Mouse (Mus musculus) intestine, embryonic 15.5 days (tissue): ENCODE data around the gene Mfsd2a. TPM values are rescaled to one million over a fixed set of nuclear protein-coding genes. Genes with fewer than 3 reads are reported as not detected.
"Not testable (repeated sequence)": the region's sequence is repeated elsewhere in the genome, so short reads cannot be mapped to it uniquely, and the experiment has no call there.

Experiments used
- ATAC-seq: fragments of 200-750 bp; cut with Nextera tagmentation; 2 replicates; pipeline ENCODE4 v1.8.0; 2017; ENCODE audit warnings: moderate TSS enrichment, moderate library complexity
- H3K27ac ChIP-seq: fragments of 300-500 bp; sonication (generic); 2 replicates; pipeline ENCODE4 v1.5.1; 2015; ENCODE audit warnings: mild to moderate bottlenecking, inconsistent platforms
- H3K27me3 ChIP-seq: fragments of 300-500 bp; sonication (generic); replicated peaks from 2 replicates; pipeline ENCODE4 v1.6.1; 2015; ENCODE audit warnings: inconsistent platforms
- H3K36me3 ChIP-seq: fragments of 300-500 bp; sonication (generic); 2 replicates; pipeline ENCODE4 v1.6.1; 2015; ENCODE audit warnings: inconsistent platforms
- H3K4me1 ChIP-seq: fragments of 300-500 bp; sonication (generic); replicated peaks from 2 replicates; pipeline ENCODE4 v1.6.1; 2015; ENCODE audit warnings: inconsistent platforms
- H3K4me2 ChIP-seq: fragments of 300-500 bp; sonication (generic); replicated peaks from 2 replicates; pipeline ENCODE4 v1.6.1; 2015; ENCODE audit warnings: mild to moderate bottlenecking, inconsistent platforms
- H3K4me3 ChIP-seq: fragments of 300-500 bp; sonication (generic); replicated peaks from 2 replicates; pipeline ENCODE4 v1.5.1; 2015; ENCODE audit warnings: inconsistent platforms
- H3K9ac ChIP-seq: fragments of 300-500 bp; sonication (generic); 2 replicates; pipeline ENCODE4 v1.6.1; 2015; ENCODE audit warnings: inconsistent platforms
- H3K9me3 ChIP-seq: fragments of 300-500 bp; sonication (generic); 2 replicates; pipeline ENCODE4 v1.6.1; 2016; ENCODE audit warnings: inconsistent platforms
- WGBS: fragments of 180-500 bp; shearing (Covaris S2); methylation state at CpG from one replicate; pipeline ENCODE4 v1.1.7; 2015; 5-methylcytosine and 5-hydroxymethylcytosine counted together
- polyA plus RNA-seq: library from polyadenylated mRNA; unstranded; fragments of >200 nt; fragmentation: Nextera tagmentation; extraction: Ambion mirVana; gene quantifications from 2 replicates; pipeline ENCODE4 v1.2.1, GENCODE M21; 2015

Mfsd2a gene
- polyA plus RNA-seq, 1 experiment from 2014 or later = 2.1 TPM

DNA sequence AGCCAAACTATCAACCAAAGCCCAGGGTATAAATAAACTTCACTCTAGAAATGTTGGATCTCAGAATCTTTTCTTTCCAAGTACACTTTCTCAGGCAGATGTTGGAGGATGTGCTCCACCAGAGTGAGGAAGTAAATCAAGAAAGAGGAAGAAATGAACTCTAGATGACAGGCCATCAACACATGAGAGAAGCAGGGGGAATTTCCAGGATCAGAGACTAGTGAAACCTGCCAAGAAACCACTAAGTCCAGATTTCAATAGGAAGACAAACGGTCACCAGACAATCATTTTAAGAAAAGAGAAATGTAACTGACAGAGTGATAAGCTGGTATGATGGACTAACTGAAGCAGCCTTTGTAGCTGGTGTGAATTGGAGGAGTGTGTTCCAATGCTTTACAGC lies 30.2 kb upstream of the Mfsd2a start:
- Histone ChIP-seq H3K9me3 (no peaks in the 10 kb centered on the region), H3K4me2 (no peak overlapping the region), H3K27ac (no peak overlapping the region), H3K4me3 (no peak overlapping the region), H3K4me1 (peaks cover 6% of the 10 kb centered on the region; the same call in 1 of the 2 replicates), H3K27me3 (no peaks in the 10 kb centered on the region), H3K36me3 (no peaks in the 10 kb centered on the region), H3K9ac (no peak overlapping the region)
- ATAC-seq = no peak
- 81% methylated on average over 1 of the region's 1 CpGs for WGBS

- H3K27me3 ChIP-seq = peaks cover 12% of the 10 kb centered on the region
- not testable (repeated sequence) for ATAC-seq, H3K4me2 ChIP-seq, H3K9ac ChIP-seq, H3K4me1 ChIP-seq, H3K9me3 ChIP-seq, H3K4me3 ChIP-seq, H3K36me3 ChIP-seq, H3K27ac ChIP-seq
- WGBS = 59% methylated on average over 3 of the region's 3 CpGs
These were observed 27.0 kb upstream of the Mfsd2a start for GRCm38 (mm10) chr4:122988004-122988403.

- Histone ChIP-seq H3K27me3 (peaks cover 12% of the 10 kb centered on the region), H3K4me2 (no peak overlapping the region), H3K27ac (no peak overlapping the region), H3K9ac (no peak overlapping the region), H3K4me3 (no peak overlapping the region), H3K36me3 (no peaks in the 10 kb centered on the region), H3K4me1 (no peaks in the 10 kb centered on the region), H3K9me3 (no peaks in the 10 kb centered on the region)
- no peak for ATAC-seq
- 76% methylated on average over 4 of the region's 4 CpGs for WGBS
These were observed 26.4 kb upstream of the Mfsd2a start for GRCm38 (mm10) chr4:122987421-122987820.

DNA sequence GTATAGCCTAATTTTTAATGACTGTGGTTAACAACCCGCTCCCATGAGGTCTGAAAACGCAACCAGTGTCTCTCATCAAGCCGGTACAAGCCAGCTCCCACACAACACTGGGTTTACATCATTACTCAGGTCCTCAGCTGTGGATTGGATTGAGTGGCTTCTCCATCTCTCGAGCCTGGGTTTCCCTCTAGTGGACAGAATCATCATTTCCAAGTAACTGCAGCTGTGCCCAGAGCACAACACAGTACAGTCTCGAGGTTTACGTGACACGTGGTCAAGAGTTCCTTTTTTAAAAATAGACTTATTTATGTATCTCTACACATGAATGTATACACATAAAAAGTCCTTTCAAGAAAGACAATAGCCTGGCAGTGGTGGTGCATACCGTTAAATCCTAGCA lies 24.1 kb upstream of the Mfsd2a start:
- no peak overlapping the region for H3K9ac ChIP-seq
- WGBS = 31% methylated on average over 8 of the region's 8 CpGs
- H3K9me3 ChIP-seq = no peaks in the 10 kb centered on the region
- peaks cover 12% of the 10 kb centered on the region for H3K27me3 ChIP-seq
- H3K27ac ChIP-seq = no peak overlapping the region
- no peak overlapping the region for H3K4me3 ChIP-seq
- peaks cover 8% of the 10 kb centered on the region; the same call in 1 of the 2 replicates for H3K4me1 ChIP-seq
- ATAC-seq = peak; percentile 72
- H3K4me2 ChIP-seq = no peak overlapping the region
- H3K36me3 ChIP-seq = no peaks in the 10 kb centered on the region

DNA sequence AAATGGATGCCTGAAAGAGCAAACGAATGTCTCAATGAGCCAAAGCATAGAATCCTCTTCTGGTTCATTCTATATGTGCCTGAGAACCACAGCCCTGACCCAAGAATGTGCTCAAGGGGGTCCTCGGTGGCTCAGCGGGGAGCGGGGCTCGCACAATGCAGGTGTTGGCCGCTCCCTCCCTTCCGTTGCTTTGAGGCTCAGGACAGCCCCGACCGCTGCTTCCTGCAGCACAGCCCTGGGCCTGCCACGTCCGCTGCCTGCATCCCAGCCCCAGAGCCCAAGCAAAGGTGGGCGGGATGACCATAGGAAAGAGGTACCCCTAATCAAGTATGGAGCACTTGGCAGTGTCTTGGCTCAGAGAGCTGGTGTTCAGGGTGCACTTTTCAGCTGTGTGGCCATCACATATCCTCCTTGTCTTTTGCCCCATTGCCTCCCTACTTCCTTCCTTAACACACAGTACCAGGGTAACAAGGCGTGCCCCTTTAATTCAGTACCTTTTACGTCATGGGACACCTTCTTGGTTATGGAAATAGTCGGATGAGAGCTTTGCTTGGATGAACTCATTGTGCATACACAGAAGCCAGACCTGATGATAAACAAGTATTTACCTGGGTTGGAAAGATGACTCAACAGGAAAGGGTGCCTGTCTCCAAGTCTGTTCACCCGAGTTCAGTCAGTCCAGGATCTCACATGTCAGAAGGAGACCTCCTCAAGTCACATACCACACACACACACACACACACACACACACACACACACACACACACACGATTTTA lies 22.7 kb upstream of the Mfsd2a start:
- peaks cover 8% of the 10 kb centered on the region; the same call in 1 of the 2 replicates for H3K4me1 ChIP-seq
- no peaks in the 10 kb centered on the region for H3K36me3 ChIP-seq
- no peak for ATAC-seq
- H3K9me3 ChIP-seq = no peaks in the 10 kb centered on the region
- H3K27me3 ChIP-seq = peaks cover 12% of the 10 kb centered on the region
- no peak overlapping the region for H3K9ac ChIP-seq
- 28% methylated on average over 17 of the region's 17 CpGs for WGBS
- H3K4me2 ChIP-seq = peak overlapping the region; percentile 25
- H3K4me3 ChIP-seq = no peak overlapping the region
- no peak overlapping the region for H3K27ac ChIP-seq

DNA sequence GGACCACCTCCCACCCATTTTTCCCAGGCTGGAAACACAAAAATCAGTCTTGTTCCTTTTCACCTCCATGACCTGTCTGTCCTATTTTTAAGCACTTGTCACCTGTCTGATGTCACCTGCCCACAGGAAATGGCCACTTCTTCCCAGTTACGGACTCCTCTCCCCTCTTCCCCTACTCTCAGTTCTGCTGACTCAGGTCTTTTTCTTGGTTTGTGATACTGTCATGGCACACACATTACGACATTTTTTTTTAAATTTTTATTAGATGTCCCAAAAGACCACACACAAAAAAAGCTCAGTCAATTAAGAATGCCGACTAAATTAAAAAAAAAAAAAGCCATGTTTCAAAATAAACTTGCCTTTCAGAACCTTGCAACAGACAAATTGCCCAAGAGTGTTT lies 21.5 kb upstream of the Mfsd2a start:
- Histone ChIP-seq H3K4me3 (no peak overlapping the region), H3K9ac (no peak overlapping the region), H3K4me1 (peaks cover 8% of the 10 kb centered on the region; the same call in 1 of the 2 replicates), H3K27ac (no peak overlapping the region), H3K27me3 (peaks cover 12% of the 10 kb centered on the region), H3K9me3 (no peaks in the 10 kb centered on the region), H3K36me3 (no peaks in the 10 kb centered on the region), H3K4me2 (no peak overlapping the region)
- 71% methylated on average over 3 of the region's 3 CpGs for WGBS
- no peak for ATAC-seq

DNA sequence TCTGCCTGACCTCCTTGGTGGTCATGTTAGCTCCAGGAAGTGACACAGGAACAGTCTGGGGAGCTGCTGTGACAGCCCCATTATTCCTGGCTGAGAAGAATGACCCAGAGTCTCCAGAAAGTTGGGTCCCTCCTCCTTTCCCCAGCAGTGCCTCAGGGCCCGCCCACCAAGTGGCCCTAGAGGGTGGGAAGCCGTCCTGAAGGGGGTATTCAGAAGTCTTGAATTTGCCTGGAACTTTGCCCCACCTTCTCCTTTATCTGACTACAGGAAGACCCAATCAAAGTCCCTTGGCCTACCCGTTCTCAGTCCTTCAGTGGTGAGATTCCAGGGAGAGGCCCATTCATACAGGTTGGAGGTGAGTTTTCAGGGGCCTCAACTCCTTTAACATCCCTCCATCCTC lies 20.9 kb upstream of the Mfsd2a start:
- H3K9ac ChIP-seq = no peak overlapping the region
- no peak overlapping the region for H3K4me3 ChIP-seq
- peaks cover 12% of the 10 kb centered on the region for H3K27me3 ChIP-seq
- peaks cover 8% of the 10 kb centered on the region; the same call in 1 of the 2 replicates for H3K4me1 ChIP-seq
- no peak overlapping the region for H3K27ac ChIP-seq
- ATAC-seq = peak; percentile 60
- H3K9me3 ChIP-seq = no peaks in the 10 kb centered on the region
- 42% methylated on average over 3 of the region's 3 CpGs for WGBS
- H3K36me3 ChIP-seq = no peaks in the 10 kb centered on the region
- H3K4me2 ChIP-seq = no peak overlapping the region; the same call in 1 of the 2 replicates

GRCm38 (mm10) chr4:122981238-122981637 lies 20.2 kb upstream of the Mfsd2a start:
- peaks cover 12% of the 10 kb centered on the region for H3K27me3 ChIP-seq
- H3K4me3 ChIP-seq = no peak overlapping the region
- 70% methylated on average over 7 of the region's 7 CpGs for WGBS
- no peaks in the 10 kb centered on the region for H3K9me3 ChIP-seq
- H3K9ac ChIP-seq = no peak overlapping the region
- no peak overlapping the region for H3K27ac ChIP-seq
- H3K4me2 ChIP-seq = no peak overlapping the region
- no peaks in the 10 kb centered on the region for H3K36me3 ChIP-seq
- peaks cover 8% of the 10 kb centered on the region; the same call in 1 of the 2 replicates for H3K4me1 ChIP-seq
- peak; percentile 38 for ATAC-seq

- peaks cover 12% of the 10 kb centered on the region for H3K27me3 ChIP-seq
- H3K4me2 ChIP-seq = no peak overlapping the region
- H3K4me1 ChIP-seq = peaks cover 8% of the 10 kb centered on the region; the same call in 1 of the 2 replicates
- no peak overlapping the region for H3K27ac ChIP-seq
- no peak overlapping the region for H3K9ac ChIP-seq
- ATAC-seq = peak; percentile 44
- H3K4me3 ChIP-seq = no peak overlapping the region
- no peaks in the 10 kb centered on the region for H3K9me3 ChIP-seq
- WGBS = 70% methylated on average over 2 of the region's 2 CpGs
- no peaks in the 10 kb centered on the region for H3K36me3 ChIP-seq
These were observed 19.7 kb upstream of the Mfsd2a start for GRCm38 (mm10) chr4:122980684-122981083.

GRCm38 (mm10) chr4:122979826-122980225 lies 18.8 kb upstream of the Mfsd2a start:
- H3K36me3 ChIP-seq = no peaks in the 10 kb centered on the region
- no peak overlapping the region for H3K4me2 ChIP-seq
- H3K27ac ChIP-seq = no peak overlapping the region
- H3K9ac ChIP-seq = no peak overlapping the region
- H3K4me1 ChIP-seq = peaks cover 8% of the 10 kb centered on the region; the same call in 1 of the 2 replicates
- H3K4me3 ChIP-seq = no peak overlapping the region
- H3K9me3 ChIP-seq = no peaks in the 10 kb centered on the region
- 80% methylated on average over 3 of the region's 3 CpGs for WGBS
- no peak for ATAC-seq
- peaks cover 12% of the 10 kb centered on the region for H3K27me3 ChIP-seq

- Histone ChIP-seq H3K9me3 (no peaks in the 10 kb centered on the region), H3K4me1 (peaks cover 8% of the 10 kb centered on the region; the same call in 1 of the 2 replicates), H3K9ac (no peak overlapping the region), H3K27me3 (peaks cover 8% of the 10 kb centered on the region), H3K27ac (no peak overlapping the region), H3K36me3 (no peaks in the 10 kb centered on the region), H3K4me2 (no peak overlapping the region), H3K4me3 (no peak overlapping the region)
- WGBS = 69% methylated on average over 2 of the region's 2 CpGs
- no peak for ATAC-seq
These were observed 17.9 kb upstream of the Mfsd2a start for GRCm38 (mm10) chr4:122978850-122979249.

- Histone ChIP-seq H3K4me3 (no peak overlapping the region), H3K27ac (no peak overlapping the region), H3K9ac (no peak overlapping the region), H3K9me3 (no peaks in the 10 kb centered on the region), H3K4me1 (peaks cover 7% of the 10 kb centered on the region; the same call in 1 of the 2 replicates), H3K27me3 (no peaks in the 10 kb centered on the region), H3K36me3 (no peaks in the 10 kb centered on the region), H3K4me2 (no peak overlapping the region)
- 66% methylated on average over 4 of the region's 4 CpGs for WGBS
- ATAC-seq = no peak
These were observed 15.9 kb upstream of the Mfsd2a start for GRCm38 (mm10) chr4:122976885-122977284.
